Mouse (Mus musculus) liver, embryonic 12.5 days (tissue): ENCODE results near the gene Batf3. TPM values are rescaled to one million over a fixed set of nuclear protein-coding genes. Genes with fewer than 3 reads are reported as not detected.

Source experiments
- ATAC-seq: fragments of 200-750 bp; cut with Nextera tagmentation; 2 replicates; pipeline ENCODE4 v1.8.0; 2017; ENCODE audit warnings: moderate number of reproducible peaks, mild to moderate bottlenecking, moderate library complexity
- H3K27ac ChIP-seq: fragments of 300-500 bp; sonication (generic); 2 replicates; pipeline ENCODE4 v1.5.1; 2016; ENCODE audit warnings: mild to moderate bottlenecking
- H3K27me3 ChIP-seq: fragments of 300-500 bp; sonication (generic); replicated peaks from 2 replicates; pipeline ENCODE4 v1.6.1; 2016; ENCODE audit warnings: mild to moderate bottlenecking, moderate library complexity
- H3K36me3 ChIP-seq: fragments of 300-500 bp; sonication (generic); 2 replicates; pipeline ENCODE4 v1.6.1; 2016; ENCODE audit warnings: mild to moderate bottlenecking, moderate library complexity
- H3K4me1 ChIP-seq: fragments of 300-500 bp; sonication (generic); 2 replicates; pipeline ENCODE4 v1.6.1; 2016
- H3K4me2 ChIP-seq: fragments of 300-500 bp; sonication (generic); 2 replicates; pipeline ENCODE4 v1.6.1; 2016; ENCODE audit warnings: mild to moderate bottlenecking, moderate library complexity
- H3K4me3 ChIP-seq: fragments of 300-500 bp; sonication (generic); 2 replicates; pipeline ENCODE4 v1.5.1; 2016; ENCODE audit warnings: mild to moderate bottlenecking, moderate library complexity
- H3K9ac ChIP-seq: fragments of 300-500 bp; sonication (generic); 2 replicates; pipeline ENCODE4 v1.6.1; 2016; ENCODE audit warnings: mild to moderate bottlenecking, moderate library complexity
- H3K9me3 ChIP-seq: fragments of 300-500 bp; sonication (generic); replicated peaks from 2 replicates; pipeline ENCODE4 v1.6.1; 2016; ENCODE audit warnings: mild to moderate bottlenecking, moderate library complexity
- WGBS: fragments of 180-500 bp; shearing (Covaris S2); methylation state at CpG from one replicate; pipeline ENCODE4 v1.1.7; 2016; ENCODE audit not compliant: insufficient replicate concordance; 5-methylcytosine and 5-hydroxymethylcytosine counted together
- polyA plus RNA-seq: library from polyadenylated mRNA; unstranded; fragments of >200 nt; fragmentation: Nextera tagmentation; extraction: Ambion mirVana; gene quantifications from 2 replicates; pipeline ENCODE4 v1.2.1, GENCODE M21; 2016

Batf3 gene
- polyA plus RNA-seq, 1 experiment from 2014 or later, result 3.7 TPM

GRCm38 (mm10) chr1:191070259-191070658 lies 27.4 kb upstream of the Batf3 start:
- Histone ChIP-seq H3K27me3 (no peaks in the 10 kb centered on the region), H3K4me3 (no peak overlapping the region), H3K36me3 (peaks cover 100% of the 10 kb centered on the region), H3K27ac (no peak overlapping the region), H3K9me3 (no peaks in the 10 kb centered on the region), H3K4me2 (no peak overlapping the region), H3K9ac (no peak overlapping the region), H3K4me1 (peaks cover 12% of the 10 kb centered on the region)
- ATAC-seq, result no peak
- 81% methylated on average over 4 of the region's 4 CpGs for WGBS

DNA sequence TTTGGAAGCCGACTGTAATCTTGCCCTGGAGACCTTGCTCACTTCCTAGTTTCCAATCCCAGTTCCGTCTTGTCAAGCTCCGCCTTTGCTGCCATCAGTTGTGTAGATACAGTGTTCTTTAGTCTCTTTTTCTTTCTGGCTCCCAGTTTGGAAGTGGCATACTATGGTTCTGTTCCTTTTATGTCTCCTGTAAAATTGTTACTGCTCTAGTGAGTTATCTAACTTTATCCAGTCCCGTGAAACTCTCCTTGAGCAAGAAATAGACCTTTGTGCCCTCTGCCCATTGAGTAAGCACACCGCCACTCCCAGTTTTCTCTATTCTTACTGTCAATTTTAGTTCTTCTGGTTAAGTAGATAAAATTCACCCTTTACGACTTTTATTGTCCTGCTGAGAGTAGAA lies 26.0 kb upstream of the Batf3 start:
- no peak overlapping the region for H3K4me2 ChIP-seq
- no peaks in the 10 kb centered on the region for H3K9me3 ChIP-seq
- ATAC-seq, result no peak
- no peak overlapping the region for H3K27ac ChIP-seq
- H3K9ac ChIP-seq, result no peak overlapping the region
- 81% methylated on average over 6 of the region's 6 CpGs for WGBS
- H3K27me3 ChIP-seq, result no peaks in the 10 kb centered on the region
- H3K4me3 ChIP-seq, result no peak overlapping the region
- H3K36me3 ChIP-seq, result peaks cover 100% of the 10 kb centered on the region
- 0 out of 2 replicates have a peak, but pooled peaks cover 6% of the 10 kb centered on the region for H3K4me1 ChIP-seq

GRCm38 (mm10) chr1:191072329-191072913 lies 25.2 kb upstream of the Batf3 start:
- H3K4me2 ChIP-seq, result no peak overlapping the region
- 0 out of 2 replicates have a peak, but pooled peaks cover 6% of the 10 kb centered on the region for H3K4me1 ChIP-seq
- ATAC-seq, result no peak
- H3K9me3 ChIP-seq, result no peaks in the 10 kb centered on the region
- no peak overlapping the region for H3K4me3 ChIP-seq
- H3K27ac ChIP-seq, result 0 out of 2 replicates have a peak overlapping the region, but pooled peaks have one; percentile 5
- H3K9ac ChIP-seq, result no peak overlapping the region
- H3K27me3 ChIP-seq, result no peaks in the 10 kb centered on the region
- 85% methylated on average over 16 of the region's 16 CpGs for WGBS
- H3K36me3 ChIP-seq, result peaks cover 100% of the 10 kb centered on the region

- H3K4me3 ChIP-seq, result no peak overlapping the region
- 74% methylated on average over 6 of the region's 6 CpGs for WGBS
- no peak overlapping the region for H3K4me2 ChIP-seq
- H3K9ac ChIP-seq, result no peak overlapping the region
- no peak overlapping the region for H3K27ac ChIP-seq
- 0 out of 2 replicates have a peak, but pooled peaks cover 6% of the 10 kb centered on the region for H3K4me1 ChIP-seq
- H3K36me3 ChIP-seq, result peaks cover 100% of the 10 kb centered on the region
- ATAC-seq, result no peak
- no peaks in the 10 kb centered on the region for H3K9me3 ChIP-seq
- no peaks in the 10 kb centered on the region for H3K27me3 ChIP-seq
These were observed 24.6 kb upstream of the Batf3 start for GRCm38 (mm10) chr1:191073001-191073400.

- ATAC-seq, result no peak
- 0 out of 2 replicates have a peak, but pooled peaks cover 6% of the 10 kb centered on the region for H3K4me1 ChIP-seq
- H3K4me3 ChIP-seq, result no peak overlapping the region
- H3K27me3 ChIP-seq, result no peaks in the 10 kb centered on the region
- WGBS, result 75% methylated on average over 4 of the region's 4 CpGs
- H3K36me3 ChIP-seq, result peaks cover 100% of the 10 kb centered on the region
- no peak overlapping the region for H3K27ac ChIP-seq
- no peaks in the 10 kb centered on the region for H3K9me3 ChIP-seq
- no peak overlapping the region for H3K4me2 ChIP-seq
- no peak overlapping the region for H3K9ac ChIP-seq
These were observed 24.2 kb upstream of the Batf3 start for GRCm38 (mm10) chr1:191073486-191073885.

GRCm38 (mm10) chr1:191075199-191075883 lies 22.3 kb upstream of the Batf3 start:
- H3K36me3 ChIP-seq, result peaks cover 100% of the 10 kb centered on the region

DNA sequence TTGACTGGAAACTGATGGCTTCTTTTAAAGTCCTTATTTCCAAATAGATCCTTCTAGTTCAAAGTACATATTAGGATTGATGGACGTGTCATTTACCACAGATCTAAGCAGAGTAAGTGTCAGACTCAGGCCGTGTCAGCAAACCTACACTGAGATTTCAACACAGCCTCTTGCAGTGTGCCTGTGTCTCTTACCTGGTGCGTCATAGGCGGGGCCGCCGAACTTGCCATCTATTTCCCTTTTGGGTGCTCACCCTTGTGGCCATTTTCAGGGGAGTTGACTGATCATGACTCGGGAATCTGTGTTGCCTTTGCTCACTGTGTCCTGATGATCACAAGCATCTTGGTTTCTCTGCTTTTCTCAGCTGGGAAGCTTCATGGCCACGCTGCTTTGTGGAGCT lies 14.4 kb upstream of the Batf3 start:
- ATAC-seq, result no peak
- Histone ChIP-seq H3K36me3 (peaks cover 82% of the 10 kb centered on the region), H3K4me2 (no peak overlapping the region)

More at GRCm38 (mm10) chr1:191075199-191075883, 22.3 kb upstream of the Batf3 start:
- no peak overlapping the region for H3K4me2 ChIP-seq
- 56% methylated on average over 10 of the region's 10 CpGs for WGBS
- no peak overlapping the region for H3K4me3 ChIP-seq
- no peak overlapping the region for H3K27ac ChIP-seq
- no peak overlapping the region for H3K9ac ChIP-seq
- no peaks in the 10 kb centered on the region for H3K27me3 ChIP-seq
- H3K9me3 ChIP-seq, result no peaks in the 10 kb centered on the region
- 0 out of 2 replicates have a peak, but pooled peaks cover 6% of the 10 kb centered on the region for H3K4me1 ChIP-seq
- no peak for ATAC-seq

DNA sequence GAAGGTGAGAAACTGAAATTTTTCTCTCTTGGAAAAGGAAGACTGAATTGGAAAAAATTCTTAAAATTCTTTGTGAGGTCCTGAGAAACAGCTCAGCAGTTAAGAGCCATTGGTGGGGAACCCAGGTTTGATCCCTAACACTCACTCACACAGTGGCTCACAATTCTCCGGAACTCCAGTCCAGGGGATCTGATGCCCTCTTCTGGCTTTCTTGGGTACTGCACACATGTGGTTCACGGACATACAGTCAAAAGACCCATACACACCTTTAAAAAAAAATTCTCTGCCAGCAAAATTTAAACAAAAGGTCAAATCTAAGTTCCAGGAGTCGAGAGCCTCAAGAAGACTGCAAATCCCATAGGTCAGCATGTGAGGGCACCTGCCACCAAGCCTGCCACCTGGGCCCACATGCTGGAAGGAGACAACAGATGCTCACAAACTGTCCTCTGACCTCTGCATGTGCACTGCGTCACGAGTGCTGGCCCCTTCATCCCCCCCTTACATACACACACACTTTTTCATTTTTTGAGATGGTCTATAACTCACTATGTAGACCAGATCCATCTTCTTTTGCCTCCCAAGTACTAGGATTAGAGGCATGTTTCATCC lies 12.6 kb upstream of the Batf3 start:
- H3K4me1 ChIP-seq, result peaks cover 38% of the 10 kb centered on the region
- H3K36me3 ChIP-seq, result peaks cover 64% of the 10 kb centered on the region
- no peaks in the 10 kb centered on the region for H3K9me3 ChIP-seq
- WGBS, result 59% methylated on average over 5 of the region's 5 CpGs
- H3K27me3 ChIP-seq, result no peaks in the 10 kb centered on the region
- no peak overlapping the region for H3K27ac ChIP-seq
- H3K4me2 ChIP-seq, result no peak overlapping the region
- H3K4me3 ChIP-seq, result no peak overlapping the region
- no peak overlapping the region for H3K9ac ChIP-seq
- no peak for ATAC-seq

More for the DNA sequence above, 14.4 kb upstream of the Batf3 start:
- Histone ChIP-seq H3K27me3 (no peaks in the 10 kb centered on the region), H3K9me3 (no peaks in the 10 kb centered on the region), H3K27ac (no peak overlapping the region), H3K4me3 (no peak overlapping the region), H3K4me1 (peaks cover 25% of the 10 kb centered on the region), H3K9ac (no peak overlapping the region)
- WGBS, result 80% methylated on average over 8 of the region's 8 CpGs

GRCm38 (mm10) chr1:191085597-191085996 lies 12.1 kb upstream of the Batf3 start:
- peak; percentile 16; the same call in 1 of the 2 replicates for ATAC-seq
- Histone ChIP-seq H3K27me3 (no peaks in the 10 kb centered on the region), H3K9me3 (no peaks in the 10 kb centered on the region), H3K4me1 (peaks cover 38% of the 10 kb centered on the region), H3K4me2 (no peak overlapping the region), H3K4me3 (no peak overlapping the region), H3K36me3 (peaks cover 58% of the 10 kb centered on the region), H3K9ac (no peak overlapping the region), H3K27ac (no peak overlapping the region)
- WGBS, result 54% methylated on average over 12 of the region's 12 CpGs

DNA sequence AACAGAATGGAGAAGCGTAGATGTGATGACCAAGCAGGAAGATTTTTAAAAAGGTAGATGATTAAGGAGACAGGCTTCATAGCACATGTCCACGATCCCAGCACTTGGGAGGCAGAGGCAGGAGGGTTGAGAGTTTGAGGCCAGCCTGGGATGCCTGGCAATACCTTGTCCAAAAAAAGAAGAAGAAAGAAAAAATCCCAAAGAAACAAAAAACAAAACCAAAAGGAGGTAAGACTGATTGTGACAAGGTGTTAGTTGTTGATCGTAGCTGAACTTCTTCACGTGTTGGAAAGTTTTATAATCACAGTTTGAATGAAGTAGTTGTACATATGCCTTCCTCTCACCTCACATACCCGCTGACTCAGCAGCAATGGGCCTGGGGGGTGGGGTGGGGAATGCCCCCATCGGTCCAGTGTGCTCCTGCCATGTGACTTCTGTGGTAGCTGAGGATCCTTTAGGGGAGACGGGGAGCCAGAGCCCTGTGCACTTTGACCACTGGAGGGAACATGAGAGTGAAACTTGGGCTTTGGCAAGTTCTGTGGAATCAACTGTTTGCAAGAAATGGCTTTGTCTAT lies 11.3 kb upstream of the Batf3 start:
- Histone ChIP-seq H3K9me3 (no peaks in the 10 kb centered on the region), H3K27ac (no peak overlapping the region), H3K36me3 (peaks cover 52% of the 10 kb centered on the region), H3K4me2 (no peak overlapping the region), H3K27me3 (no peaks in the 10 kb centered on the region), H3K9ac (no peak overlapping the region), H3K4me3 (no peak overlapping the region), H3K4me1 (peaks cover 38% of the 10 kb centered on the region)
- WGBS, result 69% methylated on average over 7 of the region's 7 CpGs
- no peak for ATAC-seq

DNA sequence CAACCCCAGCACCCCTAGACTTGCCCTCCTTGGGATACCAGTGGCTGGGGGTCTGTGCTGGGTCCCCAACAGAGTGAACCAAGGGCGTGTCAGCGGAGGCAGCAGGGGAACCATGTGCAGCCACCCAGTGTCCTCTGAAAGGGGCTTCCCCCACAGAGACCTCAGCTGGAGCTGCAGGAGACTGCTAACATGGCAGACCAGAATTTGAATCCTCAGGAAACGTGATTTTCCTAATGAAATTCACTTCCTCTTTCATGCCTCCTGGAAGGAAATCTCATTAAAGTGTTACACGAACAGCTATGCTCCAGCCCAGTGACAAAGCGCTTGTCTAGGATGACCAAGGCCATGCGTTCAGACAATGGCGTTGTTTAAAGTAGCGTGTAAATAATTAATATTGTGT lies 10.7 kb upstream of the Batf3 start:
- H3K4me1 ChIP-seq, result peaks cover 38% of the 10 kb centered on the region
- no peaks in the 10 kb centered on the region for H3K27me3 ChIP-seq
- H3K4me2 ChIP-seq, result no peak overlapping the region
- WGBS, result 80% methylated on average over 8 of the region's 8 CpGs
- peaks cover 46% of the 10 kb centered on the region for H3K36me3 ChIP-seq
- no peak overlapping the region for H3K9ac ChIP-seq
- no peaks in the 10 kb centered on the region for H3K9me3 ChIP-seq
- no peak for ATAC-seq
- no peak overlapping the region for H3K4me3 ChIP-seq
- H3K27ac ChIP-seq, result no peak overlapping the region

DNA sequence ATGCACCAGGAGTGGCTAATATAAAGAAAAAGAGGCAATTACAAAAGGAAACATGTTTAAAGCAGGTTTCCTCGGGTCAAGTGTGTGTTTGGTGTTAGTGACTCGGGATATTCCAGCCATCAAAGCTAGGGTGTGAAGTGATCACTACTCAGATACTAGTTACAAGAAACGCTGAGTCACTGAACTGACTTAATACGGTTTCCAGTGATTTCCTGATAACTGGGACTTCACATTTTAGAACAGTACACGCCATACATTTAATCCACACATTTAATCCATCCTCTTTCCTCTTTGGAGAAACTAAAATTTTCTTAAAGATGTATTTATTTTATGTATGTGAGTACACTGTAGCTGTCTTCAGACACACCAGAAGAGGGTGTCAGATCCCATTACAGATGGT lies 9.7 kb upstream of the Batf3 start:
- H3K4me1 ChIP-seq, result peaks cover 38% of the 10 kb centered on the region
- no peak overlapping the region for H3K9ac ChIP-seq
- H3K9me3 ChIP-seq, result no peaks in the 10 kb centered on the region
- ATAC-seq, result no peak
- 39% methylated on average over 5 of the region's 5 CpGs for WGBS
- H3K4me2 ChIP-seq, result no peak overlapping the region
- H3K27ac ChIP-seq, result no peak overlapping the region
- no peaks in the 10 kb centered on the region for H3K27me3 ChIP-seq
- H3K4me3 ChIP-seq, result no peak overlapping the region
- peaks cover 36% of the 10 kb centered on the region for H3K36me3 ChIP-seq
